Mouse (Mus musculus) heart, adult 10 weeks (tissue): ENCODE data around the gene C8g. TPM values are rescaled to one million over a fixed set of nuclear protein-coding genes. Genes with fewer than 3 reads are reported as not detected.

Experiments
- polyA plus RNA-seq: library from polyadenylated mRNA; stranded (reverse); fragments of 350-450 nt; fragmentation: Illumina TruSeq; extraction: RNeasy Lipid Tissue Mini Kit (QIAGEN cat#74804); gene quantifications from one replicate; pipeline ENCODE4 v1.2.3, GENCODE M21; 2014; ENCODE audit warnings: low read depth, low replicate concordance

Gene C8g
- polyA plus RNA-seq: 4.2 TPM

GRCm38 (mm10) chr2:25501593-25502486 lies at the start of gene C8g:
Gene C8g, minus strand, starts transcription at chr2:25501719.

GRCm38 (mm10) chr2:25546811-25547491 lies 45.4 kb upstream of the C8g start, which contains the start of gene Traf2:
Gene Traf2, minus strand, starts transcription at chr2:25546940.

GRCm38 (mm10) chr2:25500576-25501405 lies 728 bp downstream of the C8g start, which contains the start of gene Fbxw5:
Gene Fbxw5, plus strand, starts transcription at chr2:25500750.

GRCm38 (mm10) chr2:25493476-25493961 lies 8.0 kb downstream of the C8g start, which contains the start of gene Lcn12:
Gene Lcn12, minus strand, starts transcription at chr2:25493911.

GRCm38 (mm10) chr2:25469969-25470368 lies 31.6 kb downstream of the C8g start, which contains the start of gene Ptgds:
Gene Ptgds, minus strand, starts transcription at chr2:25470046.

DNA sequence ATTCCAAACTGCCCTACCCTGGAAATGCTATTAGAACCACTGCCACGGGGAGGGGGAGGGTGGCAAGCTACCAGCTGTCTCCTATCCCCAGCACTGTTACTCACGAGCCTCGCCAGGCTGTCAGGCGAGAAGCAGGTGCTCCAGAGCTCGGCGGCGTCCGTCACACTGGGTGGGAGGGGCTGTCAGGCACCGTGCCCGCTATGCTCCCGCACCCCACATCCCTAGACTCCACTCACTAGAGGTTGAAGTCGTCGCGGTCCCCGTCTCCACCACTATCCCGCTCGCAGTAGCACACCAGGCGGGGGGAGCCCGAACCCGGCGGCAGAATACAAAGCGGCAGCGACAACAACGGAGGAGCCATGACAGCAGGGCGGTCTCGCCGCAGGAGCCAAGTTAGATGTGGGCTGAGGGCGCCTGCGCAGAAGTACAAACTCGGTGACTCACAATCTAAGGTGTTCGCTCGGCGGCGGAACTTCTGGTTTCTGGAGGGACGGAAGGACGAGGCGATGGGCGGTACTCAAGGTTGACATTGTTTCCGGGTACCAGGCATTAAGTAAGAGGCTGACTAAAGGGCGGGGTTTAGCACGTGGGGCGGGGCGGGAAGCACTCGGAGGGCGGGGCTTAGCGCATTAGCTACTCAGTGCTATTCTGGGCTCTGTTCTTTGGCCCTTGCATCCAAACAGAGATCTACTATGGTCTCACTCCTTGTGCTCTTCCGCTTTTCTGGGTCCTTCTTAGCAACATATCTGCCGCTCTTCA lies 40.8 kb downstream of the C8g start, which contains the start of gene Paxx:
Gene Paxx (minus strand): TSS at position 544 of the 759 bp plus-strand sequence.

GRCm38 (mm10) chr2:25456205-25456953 lies 45.1 kb downstream of the C8g start, which contains the start of gene Clic3:
Gene Clic3, plus strand, starts transcription at chr2:25456838.

Other genes starting within 250 kb of the C8g start
- 9.8 TPM for gene Tmem203, start 246.3 kb downstream of the C8g start, polyA plus RNA-seq
- 3.3 TPM for gene Tprn, start 239.1 kb downstream of the C8g start, polyA plus RNA-seq
- 49.1 TPM for gene Ssna1, start 229.3 kb downstream of the C8g start, polyA plus RNA-seq
- gene Anapc2, start 229.2 kb downstream of the C8g start, polyA plus RNA-seq: 42.7 TPM
- gene Tmem210, start 213.6 kb downstream of the C8g start, polyA plus RNA-seq: not detected
- not detected for gene Lrrc26, start 211.8 kb downstream of the C8g start, polyA plus RNA-seq
- gene Grin1, start 182.5 kb downstream of the C8g start, polyA plus RNA-seq: not detected
- 21.4 TPM for gene Man1b1, start 169.4 kb downstream of the C8g start, polyA plus RNA-seq
- gene Dpp7, start 145.4 kb downstream of the C8g start, polyA plus RNA-seq: 6.7 TPM
- gene Uap1l1, start 136.0 kb downstream of the C8g start, polyA plus RNA-seq: 8.8 TPM
- gene Sapcd2, start 129.4 kb downstream of the C8g start, polyA plus RNA-seq: not detected
- 16.2 TPM for gene Entpd2, start 105.8 kb downstream of the C8g start, polyA plus RNA-seq
- 36.7 TPM for gene Npdc1, start 102.4 kb downstream of the C8g start, polyA plus RNA-seq
- gene Fut7, start 78.5 kb downstream of the C8g start, polyA plus RNA-seq: not detected
- 33.3 TPM for gene Abca2, start 73.0 kb downstream of the C8g start, polyA plus RNA-seq
- gene Clic3, start 44.9 kb downstream of the C8g start, polyA plus RNA-seq: 1.3 TPM
- 27.9 TPM for gene Paxx, start 40.6 kb downstream of the C8g start, polyA plus RNA-seq
- 1,706 TPM for gene Ptgds, start 31.7 kb downstream of the C8g start, polyA plus RNA-seq
- not detected for gene Lcn12, start 7.8 kb downstream of the C8g start, polyA plus RNA-seq
- gene Fbxw5, start 969 bp downstream of the C8g start, polyA plus RNA-seq: 77.7 TPM
- gene Traf2, start 45.2 kb upstream of the C8g start, polyA plus RNA-seq: 13.2 TPM
- 280 TPM for gene Edf1, start 56.1 kb upstream of the C8g start, polyA plus RNA-seq
- 1.7 TPM for gene Mamdc4, start 73.1 kb upstream of the C8g start, polyA plus RNA-seq
- 91.0 TPM for gene Phpt1, start 73.5 kb upstream of the C8g start, polyA plus RNA-seq
- gene Ajm1, start 80.0 kb upstream of the C8g start, polyA plus RNA-seq: 0.08 TPM
- 77.4 TPM for gene Rabl6, start 106.8 kb upstream of the C8g start, polyA plus RNA-seq
- not detected for gene Ccdc183, start 116.0 kb upstream of the C8g start, polyA plus RNA-seq
- 55.1 TPM for gene Tmem141, start 120.3 kb upstream of the C8g start, polyA plus RNA-seq
- 4.1 TPM for gene Fcna, start 126.3 kb upstream of the C8g start, polyA plus RNA-seq
- gene Lcn8, start 151.4 kb upstream of the C8g start, polyA plus RNA-seq: not detected
- not detected for gene Lcn5, start 156.2 kb upstream of the C8g start, polyA plus RNA-seq
- not detected for gene Lcn6, start 175.1 kb upstream of the C8g start, polyA plus RNA-seq
- not detected for gene Lcn10, start 181.0 kb upstream of the C8g start, polyA plus RNA-seq
- not detected for gene Obp2a, start 198.3 kb upstream of the C8g start, polyA plus RNA-seq
- 16.2 TPM for gene Bmyc, start 205.0 kb upstream of the C8g start, polyA plus RNA-seq
- not detected for gene Obp2b, start 235.3 kb upstream of the C8g start, polyA plus RNA-seq